Mouse (Mus musculus) c-Kit-positive CD71-positive TER-119-negative erythroid progenitor cells, embryonic 14.5 days (primary cell): ENCODE measurements around the gene Ush2a.

ENCODE experiments used
- DNase-seq: peaks from one replicate; pipeline ENCODE4 v3.0.0-alpha.2; 2013; ENCODE audit warnings: low read depth

Gene Ush2a

GRCm38 (mm10) chr1:188668513-188668912 lies 406.7 kb downstream of the Ush2a start:
- DNase-seq: no peak

DNA sequence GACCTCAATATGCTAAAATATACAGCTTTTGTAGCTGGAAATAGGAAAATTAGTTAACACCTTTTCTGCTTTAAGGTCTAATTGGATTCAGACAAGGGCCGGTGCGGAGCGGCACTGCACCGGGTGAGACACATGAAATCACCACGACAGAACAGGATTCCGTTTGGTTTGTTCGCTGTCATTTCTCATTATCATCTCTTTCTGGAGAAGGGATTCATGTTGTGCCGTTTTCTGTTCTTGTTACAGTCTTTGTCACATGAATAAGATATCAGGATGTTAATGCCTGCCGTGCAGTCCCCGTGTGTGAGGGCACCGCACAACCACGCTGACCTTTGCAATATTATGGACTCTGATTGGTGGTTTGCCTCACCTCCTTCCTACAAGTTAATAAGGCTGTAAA lies 411.0 kb downstream of the Ush2a start:
- no peak for DNase-seq

GRCm38 (mm10) chr1:188674640-188675510 lies 413.1 kb downstream of the Ush2a start:
- no peak for DNase-seq

DNA sequence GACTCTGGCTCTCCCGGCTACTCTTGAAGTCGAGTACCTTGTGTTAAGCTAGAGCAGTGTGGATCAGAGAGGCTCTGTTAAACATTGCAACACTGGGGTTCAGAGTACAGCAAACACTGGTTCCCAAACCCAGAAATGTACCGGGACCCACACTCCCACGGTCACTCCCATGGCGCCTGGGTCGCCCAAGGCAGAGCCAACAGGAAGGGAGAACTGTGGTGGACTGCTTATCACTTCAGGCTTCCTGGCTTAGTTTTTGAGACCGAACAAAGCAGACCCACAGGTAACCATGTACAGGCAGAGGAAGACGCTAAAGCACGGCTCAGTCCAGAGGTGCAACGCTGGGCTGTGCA lies 413.7 kb downstream of the Ush2a start:
- DNase-seq: no peak

DNA sequence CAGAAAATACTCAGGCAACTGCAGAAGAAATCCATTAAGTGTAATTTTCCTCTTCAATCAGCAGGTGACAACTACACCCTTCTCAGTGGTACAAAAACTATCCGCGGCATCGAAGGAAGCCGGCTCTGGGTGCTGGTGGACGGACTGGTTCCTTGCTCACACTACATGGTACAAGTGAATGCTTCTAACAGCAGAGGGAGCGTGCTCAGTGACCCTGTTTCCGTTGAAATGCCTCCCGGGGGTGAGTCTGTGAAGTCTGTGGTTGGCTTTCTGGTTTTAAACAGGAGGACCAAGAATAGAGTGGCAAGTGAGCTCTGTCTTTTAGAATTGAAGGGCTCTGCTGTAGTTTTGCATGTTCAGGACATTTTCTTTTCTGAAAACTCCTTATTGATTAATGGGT lies 416.4 kb downstream of the Ush2a start:
- DNase-seq: no peak

DNA sequence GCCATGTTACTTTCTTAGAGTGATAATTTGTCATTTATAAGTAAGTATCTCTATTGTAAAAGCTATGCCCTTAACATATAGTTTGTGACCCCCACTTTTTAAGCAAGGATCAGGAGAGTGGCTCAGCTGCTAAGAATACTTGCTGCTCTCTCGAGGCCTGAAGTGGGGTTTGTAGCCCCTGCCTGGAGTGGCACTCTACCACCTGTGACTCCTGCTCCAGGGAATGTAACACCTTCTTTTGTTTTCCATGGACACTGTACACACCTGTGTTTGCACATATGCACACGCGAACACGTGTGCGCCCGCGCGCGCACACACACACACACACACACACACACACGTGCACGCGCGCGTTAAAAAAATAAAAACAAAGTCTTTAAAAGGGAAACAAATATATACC lies 424.5 kb downstream of the Ush2a start:
- no peak for DNase-seq

DNA sequence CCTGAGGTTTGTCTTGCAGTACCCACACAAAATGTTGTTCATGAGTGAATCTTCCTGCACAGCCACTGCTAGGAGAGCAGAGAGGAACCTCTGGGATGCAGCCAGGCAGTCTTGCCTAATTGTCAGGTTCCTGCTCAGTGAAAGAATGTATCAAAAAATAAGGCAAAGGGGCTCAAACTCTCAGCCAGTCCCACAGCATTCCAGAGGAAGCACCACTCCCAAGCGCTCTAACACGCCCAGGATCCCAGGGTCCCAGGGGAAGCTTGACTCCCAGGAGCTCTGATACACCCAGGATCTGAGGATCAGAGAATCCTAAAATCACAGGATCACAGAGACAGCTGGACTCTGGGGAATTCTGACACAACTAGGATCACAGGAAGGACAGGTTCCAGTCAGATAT lies 434.5 kb downstream of the Ush2a start:
- DNase-seq: no peak

DNA sequence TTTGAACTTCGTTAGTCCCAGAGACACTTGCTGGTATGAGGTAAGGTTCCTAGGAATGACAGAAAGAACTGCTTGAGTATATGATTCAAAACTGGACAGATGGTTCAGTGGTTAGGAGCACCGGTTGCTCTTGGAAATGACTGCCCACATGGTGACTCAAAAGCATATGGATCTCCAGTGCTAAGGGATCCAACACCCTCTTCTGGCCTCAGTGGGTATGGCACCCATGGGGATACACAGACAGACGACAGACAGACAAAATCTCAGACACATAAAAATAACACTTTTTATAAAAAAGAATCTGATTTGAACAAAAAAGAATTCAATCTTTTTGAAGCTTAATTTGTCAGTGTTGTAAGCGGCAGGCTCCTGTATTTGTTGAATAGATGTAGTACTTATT lies 446.4 kb downstream of the Ush2a start:
- DNase-seq: no peak

GRCm38 (mm10) chr1:188708694-188709093 lies 446.9 kb downstream of the Ush2a start:
- no peak for DNase-seq

- no peak for DNase-seq
Measured at GRCm38 (mm10) chr1:188714131-188714530, 452.3 kb downstream of the Ush2a start.

DNA sequence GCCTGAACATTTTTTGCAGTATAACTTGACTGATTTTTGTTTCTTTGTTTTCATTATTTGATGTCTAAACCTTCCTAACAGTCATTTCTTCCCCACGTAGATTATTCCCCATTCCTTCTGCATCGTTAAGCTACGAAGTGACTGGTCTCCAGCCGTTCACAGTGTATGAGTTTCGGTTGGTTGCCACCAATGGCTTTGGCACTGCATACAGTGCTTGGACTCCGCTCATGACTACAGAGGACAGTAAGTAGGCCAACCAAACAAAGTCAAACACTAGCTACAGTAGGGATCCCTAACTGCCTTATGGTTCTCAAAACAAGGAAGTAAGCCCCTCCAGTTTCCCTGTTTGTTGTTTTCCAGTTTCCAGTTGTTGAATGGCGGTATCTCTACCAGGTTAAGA lies 453.1 kb downstream of the Ush2a start:
- DNase-seq: no peak

DNA sequence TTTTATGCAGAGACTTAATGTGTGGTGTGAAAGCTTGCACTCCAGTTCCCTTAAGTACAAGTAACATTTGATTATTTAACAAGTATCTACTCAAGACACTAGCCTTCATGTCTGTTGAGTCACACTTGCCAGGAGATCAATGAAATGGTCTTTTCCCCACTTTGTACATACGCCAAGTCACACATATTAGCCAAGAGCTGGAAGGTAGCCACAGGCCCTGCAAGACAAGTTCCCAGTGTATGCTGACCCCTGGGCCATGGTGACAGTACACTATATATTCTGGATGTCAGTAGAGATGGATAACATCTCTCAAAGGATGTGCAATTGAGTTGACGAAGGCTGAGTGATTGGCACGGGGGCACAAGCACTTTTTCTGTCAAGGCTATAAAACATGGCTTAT lies 455.1 kb downstream of the Ush2a start:
- DNase-seq: no peak

GRCm38 (mm10) chr1:188725122-188725995 lies 463.5 kb downstream of the Ush2a start:
- DNase-seq: no peak

GRCm38 (mm10) chr1:188726937-188727336 lies 465.1 kb downstream of the Ush2a start:
- DNase-seq: no peak

DNA sequence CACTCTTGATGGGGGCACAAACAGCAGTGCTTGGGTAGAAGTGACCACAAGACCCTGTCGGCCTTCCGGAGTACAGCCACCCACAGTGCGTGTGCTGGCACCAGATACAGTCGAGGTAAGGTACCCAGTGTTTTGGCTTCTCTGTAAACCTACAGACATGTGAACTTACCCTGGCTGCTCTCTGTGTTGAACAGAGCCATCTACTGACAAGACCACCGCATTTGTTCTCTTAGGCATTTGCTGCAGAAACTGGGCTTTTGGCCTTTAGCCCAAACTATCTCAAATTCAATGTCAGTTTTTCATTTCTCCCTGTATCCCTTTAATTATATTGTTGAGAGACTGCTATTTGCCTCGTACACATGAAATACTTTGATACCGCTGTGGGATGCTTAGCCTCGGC lies 466.8 kb downstream of the Ush2a start:
- no peak for DNase-seq

GRCm38 (mm10) chr1:188729179-188729578 lies 467.4 kb downstream of the Ush2a start:
- no peak for DNase-seq

GRCm38 (mm10) chr1:188734741-188735266 lies 473.0 kb downstream of the Ush2a start:
- no peak for DNase-seq

DNA sequence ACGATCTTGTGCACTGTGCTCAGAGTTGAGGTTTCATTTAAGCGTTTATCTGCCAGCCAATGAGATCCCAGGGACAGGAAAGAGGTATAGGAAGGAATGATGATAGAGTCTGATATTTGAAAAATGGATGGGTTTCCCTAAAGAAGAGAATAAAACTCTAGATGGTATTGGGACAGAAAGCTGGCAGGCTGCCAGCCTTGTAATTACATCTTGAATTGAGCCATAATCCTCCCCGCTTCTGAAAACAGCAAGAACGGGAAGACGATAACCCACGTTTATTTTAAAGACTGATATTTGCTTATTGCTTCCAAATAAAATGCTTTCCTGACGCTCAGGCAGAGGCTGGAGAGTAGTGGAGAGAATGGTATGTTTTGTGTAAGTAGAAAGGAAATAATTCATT lies 481.1 kb downstream of the Ush2a start:
- DNase-seq: no peak

DNA sequence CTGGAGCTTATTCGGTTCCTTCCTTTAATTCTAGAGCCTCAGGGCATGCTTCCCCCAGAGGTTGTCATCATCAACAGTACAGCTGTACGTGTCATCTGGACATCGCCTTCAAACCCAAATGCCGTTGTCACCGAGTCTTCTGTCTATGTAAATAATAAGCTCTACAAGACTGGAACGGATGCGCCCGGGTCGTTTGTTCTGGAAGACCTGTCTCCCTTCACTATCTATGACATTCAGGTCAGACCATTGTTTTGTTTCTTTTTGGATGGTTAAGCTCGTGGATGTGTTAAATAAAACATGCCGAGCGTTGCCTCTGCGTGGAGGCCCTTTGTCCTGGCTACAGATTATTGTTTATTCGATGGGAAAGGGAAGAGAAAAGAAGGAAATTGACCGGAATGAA lies 493.2 kb downstream of the Ush2a start:
- DNase-seq: no peak

- no peak for DNase-seq
Measured at GRCm38 (mm10) chr1:188760515-188760914, 498.7 kb downstream of the Ush2a start.

- no peak for DNase-seq
Measured at GRCm38 (mm10) chr1:188762463-188762862, 500.6 kb downstream of the Ush2a start.

- no peak for DNase-seq
Measured at GRCm38 (mm10) chr1:188763761-188764160, 501.9 kb downstream of the Ush2a start.

- DNase-seq: no peak
Measured at GRCm38 (mm10) chr1:188770828-188771227, 509.0 kb downstream of the Ush2a start.
